Mouse (Mus musculus): ENCODE data around the gene Sept6.

Gene Sept6

DNA sequence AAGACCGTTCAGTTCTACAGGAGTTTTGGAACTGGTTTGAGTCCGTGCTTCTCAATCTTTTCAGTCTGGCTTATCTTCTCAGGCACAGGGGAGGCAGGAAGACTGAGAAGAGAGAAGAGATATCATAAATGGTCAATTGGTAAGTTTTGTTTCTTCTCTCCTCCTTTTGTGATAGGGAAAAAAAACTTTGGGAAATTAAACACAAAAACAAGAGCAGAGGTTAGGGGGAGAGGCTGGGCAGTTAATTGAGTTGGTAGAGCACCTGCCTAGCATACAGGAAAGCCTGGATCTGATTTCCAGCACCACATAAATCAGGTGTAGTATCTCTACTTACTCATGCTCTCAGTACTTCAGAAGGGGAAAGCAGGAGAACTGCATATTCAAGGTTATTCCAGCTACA, at the start of gene Sept6:
Sept6 (minus strand) TSS at position 101 of the 400 bp plus-strand sequence.
- in situ Hi-C loops (cut with MboI, MseI), result no loop called here

GRCm38 (mm10) chrX:37028378-37028777, 36.8 kb upstream of the Sept6 start:
- in situ Hi-C loops (cut with MboI, MseI), result no loop called here

DNA sequence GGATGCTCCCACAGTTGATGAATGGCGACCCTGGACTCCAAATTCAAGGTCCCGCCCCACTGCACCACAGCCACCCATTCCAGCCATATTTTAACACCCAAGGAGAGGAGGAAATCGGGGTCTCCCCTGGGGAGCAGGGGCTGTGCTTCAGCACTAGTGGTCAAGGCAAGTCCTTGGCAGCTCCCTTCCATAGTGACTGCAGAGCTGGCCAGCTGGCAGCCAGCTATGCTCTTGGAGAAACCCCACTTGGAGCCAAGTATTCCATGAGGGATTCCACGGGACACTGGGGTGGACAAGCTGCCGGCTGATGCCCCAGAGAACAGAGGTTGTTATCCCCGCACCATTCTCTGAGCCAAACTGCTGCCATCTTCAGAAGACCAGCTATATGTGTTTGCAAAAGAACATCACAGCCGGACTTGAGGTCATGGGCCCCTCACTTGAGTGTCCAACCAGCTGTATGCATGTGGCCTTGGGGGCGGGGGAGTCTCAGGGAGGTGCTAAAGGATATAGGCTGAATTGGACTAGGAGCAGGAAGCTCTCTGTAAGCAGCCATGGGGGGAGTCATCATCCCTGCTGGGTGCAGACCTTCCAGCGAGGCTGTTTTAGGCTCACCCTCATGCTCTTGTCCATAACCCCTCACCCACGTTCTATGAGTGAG, 32.2 kb upstream of the Sept6 start:
- in situ Hi-C loops (cut with MboI, MseI), result no loop called here

- in situ Hi-C loops (cut with MboI, MseI), result no loop called here
These were observed 31.1 kb upstream of the Sept6 start for GRCm38 (mm10) chrX:37022690-37023089.

DNA sequence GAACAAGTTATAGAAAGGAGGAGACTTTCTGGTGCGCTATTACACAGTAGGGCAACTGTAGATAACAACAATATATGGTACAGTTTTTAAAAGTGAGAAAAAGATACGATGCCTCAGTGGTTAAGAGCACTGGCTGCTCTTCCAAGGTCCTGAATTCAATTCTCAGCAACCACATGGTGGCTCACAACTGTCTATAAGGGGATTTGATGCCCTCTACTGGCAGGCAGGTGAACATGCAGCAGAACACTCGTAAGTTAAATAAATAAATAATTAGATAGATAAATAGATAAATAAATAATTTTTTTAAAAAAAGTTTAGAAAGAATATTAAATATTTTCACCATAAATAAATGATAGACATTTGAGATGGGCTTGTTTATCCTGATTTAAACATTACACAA, 27.5 kb upstream of the Sept6 start:
- in situ Hi-C loops (cut with MboI, MseI), result no loop called here

GRCm38 (mm10) chrX:37018150-37018654, 26.6 kb upstream of the Sept6 start:
- in situ Hi-C loops (cut with MboI, MseI), result no loop called here

GRCm38 (mm10) chrX:37013870-37014269, 22.3 kb upstream of the Sept6 start:
- in situ Hi-C loops (cut with MboI, MseI), result no loop called here

- in situ Hi-C loops (cut with MboI, MseI), result no loop called here
These were observed 555 bp downstream of the Sept6 start for GRCm38 (mm10) chrX:36991039-36991438.

GRCm38 (mm10) chrX:36989752-36990404, 1.7 kb downstream of the Sept6 start:
- in situ Hi-C loops (cut with MboI, MseI), result no loop called here

DNA sequence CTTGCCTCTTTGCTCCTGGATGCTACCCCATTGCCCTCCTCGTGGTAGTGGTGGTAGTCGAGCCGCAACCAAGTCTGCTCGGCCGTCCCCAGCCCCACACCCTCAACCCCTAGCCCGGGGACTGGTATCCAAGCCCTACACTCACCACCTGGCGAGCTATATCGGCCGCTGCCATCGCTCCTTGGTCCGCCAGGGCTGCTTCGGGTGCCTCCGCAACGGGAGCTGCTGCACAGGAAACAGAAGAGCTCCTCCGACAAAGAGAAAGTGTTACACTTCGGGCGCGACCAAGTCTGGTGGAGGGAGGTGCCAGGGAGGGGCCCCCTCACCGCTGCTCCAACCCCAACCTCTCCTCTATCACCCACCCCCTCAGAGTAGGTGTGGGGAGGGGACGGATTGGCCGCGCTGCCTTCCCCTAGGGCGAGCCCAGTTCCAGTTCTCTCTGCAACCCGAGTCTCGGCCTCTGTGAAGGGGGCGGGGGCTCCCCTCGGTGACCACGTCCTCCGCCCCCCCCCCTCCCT, 2.3 kb downstream of the Sept6 start:
- in situ Hi-C loops (cut with MboI, MseI), result no loop called here

- in situ Hi-C loops (cut with MboI, MseI), result no loop called here
These were observed 2.8 kb downstream of the Sept6 start for GRCm38 (mm10) chrX:36988754-36989153.

- in situ Hi-C loops (cut with MboI, MseI), result no loop called here
These were observed 3.7 kb downstream of the Sept6 start for GRCm38 (mm10) chrX:36987851-36988250.

DNA sequence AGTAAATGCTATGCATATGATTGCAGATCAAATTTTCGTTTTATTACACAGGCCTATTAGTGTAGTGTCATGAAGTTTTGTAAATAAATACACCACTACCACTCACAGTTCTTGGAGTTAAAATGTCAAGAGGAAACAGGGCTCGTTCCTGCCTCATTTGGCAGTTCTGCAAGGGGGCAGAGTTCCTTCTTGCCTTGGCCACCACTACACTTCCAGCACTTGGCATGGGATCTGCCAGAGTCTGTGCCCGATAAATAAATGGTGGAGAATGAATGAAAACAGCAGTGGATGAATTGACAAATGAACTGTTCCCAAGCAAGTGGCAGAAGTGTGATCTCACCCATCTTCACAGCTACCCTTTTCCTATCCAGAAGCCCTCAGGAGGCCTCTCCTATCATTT, 6.6 kb downstream of the Sept6 start:
- in situ Hi-C loops (cut with MboI, MseI), result no loop called here

- in situ Hi-C loops (cut with MboI, MseI), result no loop called here
These were observed 7.8 kb downstream of the Sept6 start for GRCm38 (mm10) chrX:36983654-36984311.

GRCm38 (mm10) chrX:36982892-36983653, 8.5 kb downstream of the Sept6 start:
- in situ Hi-C loops (cut with MboI, MseI), result no loop called here

DNA sequence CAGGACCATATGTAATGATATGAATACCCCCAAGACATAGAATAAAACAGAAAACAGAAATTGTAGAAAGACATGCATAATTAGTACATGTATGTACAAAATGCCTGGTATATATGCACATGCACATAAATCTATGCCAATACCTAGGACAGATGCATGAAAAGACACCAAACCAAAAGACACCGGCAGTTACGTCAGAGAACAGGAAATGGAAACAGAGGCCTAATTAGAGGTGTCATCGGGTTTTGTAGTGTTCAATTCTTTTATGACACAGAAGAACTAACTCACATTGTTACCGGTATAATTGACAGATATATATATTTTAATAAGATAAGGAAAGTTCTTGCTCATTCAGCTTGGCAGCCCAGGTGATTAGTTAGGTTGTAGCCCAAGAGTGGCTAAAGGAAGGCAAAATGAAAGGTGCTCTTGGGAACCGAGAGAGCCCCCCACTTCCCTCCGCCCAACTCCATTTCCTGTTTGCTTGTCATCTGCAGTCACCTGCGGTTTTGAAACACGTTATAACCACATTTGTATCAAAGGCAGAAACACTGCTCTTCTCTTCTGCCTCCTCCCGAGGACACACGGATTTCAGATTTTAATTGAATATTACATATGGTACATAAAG, 10.9 kb downstream of the Sept6 start:
- in situ Hi-C loops (cut with MboI, MseI), result no loop called here

DNA sequence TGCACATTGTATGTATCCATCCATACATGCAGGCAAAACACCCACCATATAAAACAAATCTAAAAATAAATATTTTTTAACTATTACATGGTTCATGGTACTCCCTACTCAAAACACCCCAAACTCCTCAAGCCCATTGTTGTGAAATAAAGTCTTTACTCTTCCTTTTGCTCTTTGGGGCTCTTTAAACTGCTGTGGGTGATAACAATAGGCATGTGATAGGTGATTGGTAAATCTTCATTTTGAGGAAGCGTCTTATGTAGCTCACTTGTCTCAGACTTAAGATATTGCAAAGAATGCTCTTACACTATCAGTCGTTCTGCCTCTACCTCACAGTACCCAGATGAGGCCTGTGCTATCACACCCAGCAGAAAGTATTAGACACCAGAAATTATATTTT, 13.7 kb downstream of the Sept6 start:
- in situ Hi-C loops (cut with MboI, MseI), result no loop called here

- in situ Hi-C loops (cut with MboI, MseI), result no loop called here
These were observed 14.6 kb downstream of the Sept6 start for GRCm38 (mm10) chrX:36976980-36977379.

DNA sequence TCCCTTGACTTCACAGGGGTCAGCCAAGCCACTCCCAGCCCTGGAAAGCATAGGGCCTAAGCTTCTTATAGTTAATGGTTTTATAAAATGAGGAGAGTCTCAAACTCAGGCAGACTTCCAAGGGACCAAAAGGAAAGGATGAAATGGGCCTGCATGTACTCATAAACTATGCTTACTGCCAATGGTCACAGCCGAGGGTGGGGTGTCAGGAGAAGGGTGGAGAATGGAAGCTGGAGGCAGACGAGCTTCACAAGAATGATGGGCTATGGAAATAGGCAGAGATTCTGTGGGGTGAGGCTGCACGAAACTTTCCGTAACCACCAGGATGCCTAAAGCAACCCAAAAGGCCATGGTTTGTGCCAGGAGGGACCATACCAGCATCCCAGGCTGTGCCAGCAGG, 15.3 kb downstream of the Sept6 start:
- in situ Hi-C loops (cut with MboI, MseI), result no loop called here

DNA sequence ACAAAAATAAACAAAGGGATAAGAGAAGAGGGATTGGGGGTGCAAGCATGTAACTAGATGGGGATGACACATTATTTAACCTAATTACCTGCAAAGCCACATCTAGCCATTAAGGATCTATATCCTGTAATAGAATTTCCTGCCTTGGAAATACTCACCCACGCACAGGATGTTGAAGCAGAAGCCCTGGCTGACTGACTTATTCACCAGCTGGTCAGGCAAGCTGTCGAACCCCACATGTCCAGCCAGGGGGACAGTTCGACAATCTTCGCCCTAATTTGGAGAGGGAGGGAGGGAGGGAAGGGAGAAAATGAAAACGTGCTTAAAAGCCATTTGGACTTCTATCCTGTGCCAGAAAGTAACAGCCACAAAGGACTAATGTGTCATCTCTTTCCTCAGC, 16.7 kb downstream of the Sept6 start:
- in situ Hi-C loops (cut with MboI, MseI), result no loop called here

GRCm38 (mm10) chrX:36972951-36973471, 18.6 kb downstream of the Sept6 start:
- in situ Hi-C loops (cut with MboI, MseI), result no loop called here
